Mouse (Mus musculus) neural tube, embryonic 14.5 days (tissue): ENCODE data around the gene Htr6. TPM values are rescaled to one million over a fixed set of nuclear protein-coding genes. Genes with fewer than 3 reads are reported as not detected.

ENCODE experiments used
- ATAC-seq: fragments of 200-750 bp; cut with Nextera tagmentation; 2 replicates; pipeline ENCODE4 v1.8.0; 2017; ENCODE audit warnings: low read depth, mild to moderate bottlenecking, moderate TSS enrichment, moderate library complexity
- H3K27ac ChIP-seq: fragments of 300-500 bp; sonication (generic); 2 replicates; pipeline ENCODE4 v1.5.1; 2014; ENCODE audit warnings: low read depth, mild to moderate bottlenecking, control low read depth, low read length, moderate library complexity, mixed read lengths
- H3K27me3 ChIP-seq: fragments of 300-500 bp; sonication (generic); 2 replicates; pipeline ENCODE4 v1.6.1; 2014; ENCODE audit warnings: low read length; ENCODE audit not compliant: control insufficient read depth, insufficient read depth
- H3K36me3 ChIP-seq: fragments of 300-500 bp; sonication (generic); 2 replicates; pipeline ENCODE4 v1.6.1; 2014; ENCODE audit warnings: low read length, mixed read lengths; ENCODE audit not compliant: control insufficient read depth, insufficient read depth
- H3K4me1 ChIP-seq: fragments of 300-500 bp; sonication (generic); 2 replicates; pipeline ENCODE4 v1.6.1; 2014; ENCODE audit warnings: low read length; ENCODE audit not compliant: control insufficient read depth, insufficient read depth
- H3K4me2 ChIP-seq: fragments of 300-500 bp; sonication (generic); 2 replicates; pipeline ENCODE4 v1.6.1; 2014; ENCODE audit warnings: mild to moderate bottlenecking, low read depth, low read length, control low read depth
- H3K4me3 ChIP-seq: fragments of 300-500 bp; sonication (generic); 2 replicates; pipeline ENCODE4 v1.5.1; 2014; ENCODE audit warnings: low read depth, low read length, control low read depth, mixed read lengths
- H3K9ac ChIP-seq: fragments of 300-500 bp; sonication (generic); replicated peaks from 2 replicates; pipeline ENCODE4 v1.6.1; 2014; ENCODE audit warnings: low read depth, mild to moderate bottlenecking, control low read depth, low read length, mixed read lengths
- H3K9me3 ChIP-seq: fragments of 300-500 bp; sonication (generic); 2 replicates; pipeline ENCODE4 v1.6.1; 2016; ENCODE audit warnings: low read length; ENCODE audit not compliant: control insufficient read depth
- WGBS: fragments of 180-500 bp; shearing (Covaris S2); extraction: QIAGEN DNeasy Blood & Tissue Kit; methylation state at CpG from one replicate; pipeline ENCODE4 v1.1.7; 2014; 5-methylcytosine and 5-hydroxymethylcytosine counted together
- polyA plus RNA-seq: library from polyadenylated mRNA; unstranded; fragments of >200 nt; fragmentation: Nextera tagmentation; extraction: Ambion mirVana; gene quantifications from 2 replicates; pipeline ENCODE4 v1.2.1, GENCODE M21; 2014

Htr6 gene
- polyA plus RNA-seq, 1 experiment from 2014 or later, result 1.4 TPM

DNA sequence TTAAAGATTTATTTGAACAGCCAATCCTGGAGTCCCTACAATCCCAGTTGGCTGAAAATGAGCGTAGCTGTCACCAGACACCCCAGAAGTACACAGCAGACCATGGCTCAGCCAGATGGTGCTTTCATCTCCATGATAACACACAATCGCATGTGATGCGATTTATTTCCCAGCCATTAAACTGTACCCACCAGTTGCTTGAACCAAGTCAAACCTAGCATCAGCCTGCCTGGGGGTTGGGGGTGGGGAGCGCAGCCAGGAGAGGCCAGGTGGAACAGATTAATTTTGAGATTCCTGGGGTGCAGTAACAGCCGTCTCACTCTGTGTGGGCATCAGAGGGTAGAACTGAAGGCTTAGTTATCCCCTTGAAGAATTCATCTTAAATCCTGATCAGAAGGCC lies 29.0 kb downstream of the Htr6 start:
- H3K27ac ChIP-seq, result no peak overlapping the region
- H3K36me3 ChIP-seq, result no peaks in the 10 kb centered on the region
- H3K9ac ChIP-seq, result no peak overlapping the region
- ATAC-seq, result peak; percentile 46; the same call in 1 of the 2 replicates
- WGBS, result 64% methylated on average over 5 of the region's 5 CpGs
- H3K4me1 ChIP-seq, result no peaks in the 10 kb centered on the region
- H3K9me3 ChIP-seq, result no peaks in the 10 kb centered on the region
- no peak overlapping the region for H3K4me2 ChIP-seq
- no peaks in the 10 kb centered on the region for H3K27me3 ChIP-seq
- no peak overlapping the region for H3K4me3 ChIP-seq

DNA sequence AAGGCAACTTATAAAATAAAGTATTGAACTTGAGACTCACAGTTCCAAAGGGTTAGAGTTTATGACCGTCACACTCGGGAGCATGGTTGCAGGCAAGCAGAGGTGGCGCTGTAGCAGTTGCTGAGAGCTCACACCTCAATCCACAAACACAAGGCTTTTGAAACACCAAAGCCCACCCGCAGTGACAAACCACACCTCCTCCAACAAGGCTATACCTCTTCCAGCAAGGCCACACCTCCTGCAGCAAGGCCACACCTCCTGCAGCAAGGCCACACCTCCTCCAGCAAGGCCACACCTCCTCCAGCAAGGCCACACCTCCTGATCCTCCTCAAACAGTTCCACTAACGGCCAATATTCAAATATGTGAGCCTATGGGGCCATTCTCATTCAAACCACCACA lies 30.8 kb downstream of the Htr6 start:
- no peak overlapping the region for H3K4me2 ChIP-seq
- no peak overlapping the region for H3K4me3 ChIP-seq
- H3K27ac ChIP-seq, result no peak overlapping the region
- H3K9me3 ChIP-seq, result no peaks in the 10 kb centered on the region
- no peaks in the 10 kb centered on the region for H3K36me3 ChIP-seq
- H3K27me3 ChIP-seq, result no peaks in the 10 kb centered on the region
- 0 out of 2 replicates have a peak, but pooled peaks cover 4% of the 10 kb centered on the region for H3K4me1 ChIP-seq
- ATAC-seq, result no peak
- no peak overlapping the region for H3K9ac ChIP-seq
- WGBS, result 90% methylated on average over 5 of the region's 5 CpGs

DNA sequence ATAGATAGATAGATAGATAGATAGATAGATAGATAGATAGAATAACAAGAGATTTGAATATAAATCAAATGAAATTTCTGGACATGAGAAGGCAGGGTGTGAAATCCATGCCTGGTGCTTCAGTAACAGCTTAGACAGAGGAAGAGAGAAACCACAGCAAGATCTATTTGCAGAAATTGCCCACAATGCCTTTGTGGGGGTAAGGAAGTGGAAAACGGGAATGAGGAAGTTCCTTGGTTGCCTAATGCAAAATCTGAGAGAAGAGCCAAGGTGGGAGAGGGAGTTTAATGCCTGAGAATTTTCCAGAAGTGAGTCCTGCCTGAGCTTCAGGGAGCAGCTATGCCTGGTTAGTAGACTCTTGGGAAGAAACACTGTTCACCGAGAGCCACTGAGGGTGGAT lies 31.8 kb downstream of the Htr6 start:
- H3K9ac ChIP-seq, result no peak overlapping the region
- 75% methylated on average over 2 of the region's 2 CpGs for WGBS
- no peaks in the 10 kb centered on the region for H3K9me3 ChIP-seq
- no peak overlapping the region for H3K27ac ChIP-seq
- H3K36me3 ChIP-seq, result no peaks in the 10 kb centered on the region
- H3K4me3 ChIP-seq, result no peak overlapping the region
- H3K4me2 ChIP-seq, result no peak overlapping the region
- H3K4me1 ChIP-seq, result peaks cover 14% of the 10 kb centered on the region; the same call in 1 of the 2 replicates
- H3K27me3 ChIP-seq, result no peaks in the 10 kb centered on the region
- no peak for ATAC-seq

DNA sequence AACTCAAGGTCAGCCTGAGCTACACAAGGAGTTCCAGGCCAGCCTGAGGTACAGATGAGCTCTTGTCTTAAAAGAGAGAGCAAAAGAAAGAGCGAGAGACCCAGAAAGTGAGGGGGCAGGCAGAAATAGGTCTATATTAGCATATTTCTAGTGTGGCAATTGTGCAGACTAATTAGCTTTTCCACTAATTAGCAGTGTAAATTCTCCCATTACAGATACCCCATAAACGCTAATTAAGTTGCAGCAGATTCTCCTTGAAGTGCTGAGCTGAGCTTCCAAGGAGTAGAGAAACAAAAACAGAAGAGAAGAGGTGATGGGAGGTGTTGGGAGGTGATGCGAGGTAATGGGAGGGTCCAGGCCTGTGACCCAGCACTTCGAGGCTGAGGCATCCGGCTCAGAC lies 32.8 kb downstream of the Htr6 start:
- Histone ChIP-seq H3K27me3 (no peaks in the 10 kb centered on the region), H3K4me3 (no peak overlapping the region), H3K9me3 (no peaks in the 10 kb centered on the region), H3K27ac (no peak overlapping the region), H3K4me2 (no peak overlapping the region), H3K4me1 (peaks cover 19% of the 10 kb centered on the region; the same call in 1 of the 2 replicates), H3K9ac (no peak overlapping the region), H3K36me3 (no peaks in the 10 kb centered on the region)
- ATAC-seq, result no peak
- WGBS, result 58% methylated on average over 5 of the region's 5 CpGs

DNA sequence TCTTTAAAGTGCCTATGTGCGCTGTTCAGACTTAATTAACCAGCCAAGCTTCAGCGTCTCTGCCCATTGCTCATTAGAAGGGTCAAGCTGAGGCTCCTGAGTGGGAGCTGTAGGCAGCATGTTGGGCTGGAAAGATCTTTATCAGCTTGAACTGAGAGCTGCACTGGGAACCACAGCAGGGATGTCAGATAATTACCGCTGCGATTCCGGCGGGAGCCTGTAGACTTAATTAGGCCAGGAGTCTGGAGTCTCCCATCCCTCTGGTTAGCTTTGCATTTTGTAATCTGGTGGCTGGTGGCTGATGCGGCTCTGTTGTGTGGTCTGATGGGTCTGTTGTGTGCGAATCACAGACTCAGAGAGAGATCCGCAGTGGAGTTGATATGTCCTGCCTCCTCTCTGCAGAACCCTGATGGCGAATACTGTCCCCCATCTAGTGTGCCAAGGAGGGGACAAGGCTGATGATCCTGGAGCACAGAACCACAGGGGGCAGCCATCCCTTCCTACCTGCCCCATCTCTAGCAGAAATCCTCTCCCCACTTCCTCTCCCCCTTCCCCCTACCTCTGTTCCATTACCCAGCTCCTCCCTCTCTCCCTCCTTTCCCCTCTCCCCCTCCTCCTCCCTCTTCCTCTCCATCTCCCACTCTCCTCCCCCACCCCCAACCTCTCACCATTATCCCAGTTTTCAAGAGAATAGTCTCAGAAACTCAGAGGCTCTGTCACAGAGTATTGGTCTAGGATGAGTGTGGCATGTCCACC lies 35.1 kb downstream of the Htr6 start:
- Histone ChIP-seq H3K9ac (no peak overlapping the region), H3K36me3 (no peaks in the 10 kb centered on the region), H3K9me3 (no peaks in the 10 kb centered on the region), H3K4me2 (no peak overlapping the region), H3K27ac (peak overlapping the region; percentile 61), H3K27me3 (no peaks in the 10 kb centered on the region), H3K4me1 (peaks cover 19% of the 10 kb centered on the region; the same call in 1 of the 2 replicates), H3K4me3 (no peak overlapping the region)
- peak; percentile 57; the same call in 1 of the 2 replicates for ATAC-seq
- 3% methylated on average over 10 of the region's 10 CpGs for WGBS

DNA sequence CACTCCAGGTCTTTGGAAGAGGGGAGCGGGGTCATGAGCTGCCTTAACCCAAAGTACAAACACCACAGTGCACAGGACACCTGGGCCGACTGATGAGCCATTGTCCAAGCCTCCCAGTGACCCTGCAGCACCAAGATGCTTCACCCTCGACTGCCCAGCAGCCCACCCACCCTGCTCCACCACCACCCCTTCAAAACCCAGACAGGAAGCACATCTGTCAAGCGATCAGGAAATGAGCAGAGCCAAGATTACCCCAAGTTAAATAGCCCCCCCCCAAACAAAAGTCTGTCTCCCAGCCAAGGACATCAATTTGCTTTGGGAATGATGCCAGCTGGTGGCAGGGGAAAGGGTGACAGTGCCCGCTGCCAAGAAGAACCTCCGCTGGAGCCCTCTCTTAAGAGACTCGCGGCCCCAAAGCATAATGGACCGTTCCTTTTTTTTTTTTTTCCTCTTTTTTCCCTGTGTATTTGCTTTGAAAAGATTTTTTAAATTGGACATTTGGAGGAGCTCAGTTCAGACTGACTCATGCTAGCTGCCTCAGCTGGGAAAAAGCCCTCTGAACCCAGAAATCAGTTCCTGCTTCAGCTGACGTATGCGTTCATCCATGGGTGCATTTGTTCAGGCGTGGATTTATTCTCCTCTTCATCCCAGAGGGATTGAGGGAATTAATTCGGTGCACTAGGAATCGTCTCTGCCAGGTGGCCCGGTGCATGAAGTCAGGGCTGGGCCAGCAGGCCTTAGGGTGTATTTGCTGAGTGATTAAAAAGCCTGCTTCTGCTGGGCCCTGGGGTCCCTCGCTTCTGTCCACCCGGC lies 37.4 kb downstream of the Htr6 start:
- H3K9me3 ChIP-seq, result no peaks in the 10 kb centered on the region
- H3K9ac ChIP-seq, result 0 out of 2 replicates have a peak overlapping the region, but pooled peaks have one; percentile 5
- no peaks in the 10 kb centered on the region for H3K27me3 ChIP-seq
- peak; percentile 35; the same call in 1 of the 2 replicates for ATAC-seq
- H3K36me3 ChIP-seq, result no peaks in the 10 kb centered on the region
- H3K27ac ChIP-seq, result peak overlapping the region; percentile 45; the same call in 1 of the 2 replicates
- no peak overlapping the region for H3K4me2 ChIP-seq
- peaks cover 19% of the 10 kb centered on the region; the same call in 1 of the 2 replicates for H3K4me1 ChIP-seq
- H3K4me3 ChIP-seq, result no peak overlapping the region
- 24% methylated on average over 17 of the region's 17 CpGs for WGBS

DNA sequence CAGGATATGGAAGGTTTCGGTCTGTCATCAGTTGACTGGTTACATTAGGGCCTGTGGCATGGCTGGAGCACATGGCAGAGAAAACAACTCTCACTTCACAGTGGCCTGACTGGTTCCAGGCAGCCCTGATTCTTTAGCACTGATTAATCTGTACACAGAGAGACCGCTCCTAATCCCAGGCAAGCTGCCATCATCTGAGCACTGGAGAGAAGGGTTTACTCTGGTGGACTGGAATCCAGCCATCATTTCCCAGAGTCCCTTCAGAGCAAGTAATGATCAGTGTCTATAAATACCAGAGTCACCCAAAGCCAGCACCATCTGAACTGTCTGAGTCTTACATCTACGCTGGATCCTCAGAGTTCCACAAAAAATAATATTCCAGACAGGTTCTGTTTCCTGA lies 39.6 kb downstream of the Htr6 start:
- Histone ChIP-seq H3K9me3 (no peaks in the 10 kb centered on the region), H3K27me3 (no peaks in the 10 kb centered on the region), H3K4me1 (peaks cover 24% of the 10 kb centered on the region; the same call in 1 of the 2 replicates), H3K9ac (no peak overlapping the region), H3K4me2 (no peak overlapping the region), H3K36me3 (no peaks in the 10 kb centered on the region), H3K27ac (no peak overlapping the region), H3K4me3 (no peak overlapping the region)
- WGBS, result 83% methylated on average over 3 of the region's 3 CpGs
- ATAC-seq, result no peak

DNA sequence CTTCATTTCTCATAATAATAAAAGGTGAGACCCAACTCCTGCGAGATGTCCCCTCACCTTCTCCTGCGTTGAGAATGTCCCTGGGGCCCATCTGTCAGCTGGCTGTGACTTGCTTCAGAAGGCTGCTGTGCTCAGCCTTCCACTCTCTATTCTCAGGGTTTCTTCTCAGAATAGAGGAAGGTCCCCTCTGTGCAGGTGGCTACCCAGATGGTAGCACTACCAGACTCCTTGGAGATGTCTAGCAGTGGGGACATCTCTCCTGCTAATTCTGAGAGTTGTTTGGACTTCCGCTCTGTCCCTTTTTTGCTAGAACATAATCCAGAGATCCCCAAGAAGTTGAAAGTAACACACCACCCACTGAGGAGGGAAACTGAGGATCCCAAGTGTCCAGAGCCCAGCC lies 40.4 kb downstream of the Htr6 start:
- no peak for ATAC-seq
- H3K4me2 ChIP-seq, result no peak overlapping the region
- no peaks in the 10 kb centered on the region for H3K9me3 ChIP-seq
- no peaks in the 10 kb centered on the region for H3K27me3 ChIP-seq
- H3K4me1 ChIP-seq, result peaks cover 24% of the 10 kb centered on the region; the same call in 1 of the 2 replicates
- 89% methylated on average over 3 of the region's 3 CpGs for WGBS
- H3K27ac ChIP-seq, result no peak overlapping the region
- H3K9ac ChIP-seq, result no peak overlapping the region
- no peaks in the 10 kb centered on the region for H3K36me3 ChIP-seq
- no peak overlapping the region for H3K4me3 ChIP-seq

DNA sequence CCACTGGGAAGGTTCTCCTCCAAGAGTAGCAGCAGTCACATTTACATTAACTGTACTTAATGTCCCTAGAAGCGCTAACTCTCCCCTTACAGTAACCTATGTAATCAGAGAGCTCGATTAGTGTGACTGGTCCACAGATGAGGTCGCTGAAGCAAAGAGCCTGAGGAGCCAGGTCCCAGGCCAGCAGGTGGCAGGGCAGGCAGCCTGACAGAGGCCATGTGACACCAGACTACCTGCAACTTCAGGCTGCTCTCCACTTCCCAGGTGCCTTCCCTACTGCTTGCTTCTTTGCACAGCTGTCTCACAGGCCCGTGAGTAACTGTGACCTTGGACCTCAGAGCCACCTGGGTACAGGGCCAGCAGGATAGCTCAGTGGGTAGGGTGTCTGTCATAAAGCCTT lies 40.8 kb downstream of the Htr6 start:
- WGBS, result 60% methylated on average over 4 of the region's 4 CpGs

More for the DNA sequence above, 40.8 kb downstream of the Htr6 start:
- ATAC-seq, result no peak
- H3K36me3 ChIP-seq, result no peaks in the 10 kb centered on the region
- H3K9ac ChIP-seq, result no peak overlapping the region
- H3K27me3 ChIP-seq, result no peaks in the 10 kb centered on the region
- H3K27ac ChIP-seq, result no peak overlapping the region
- H3K4me3 ChIP-seq, result no peak overlapping the region
- H3K9me3 ChIP-seq, result no peaks in the 10 kb centered on the region
- no peak overlapping the region for H3K4me2 ChIP-seq
- H3K4me1 ChIP-seq, result peaks cover 20% of the 10 kb centered on the region; the same call in 1 of the 2 replicates
